In genomic region chr7:16221582-16222272, GRCm38 (mm10) we compare ENCODE assay signal across 8 mouse cellular contexts. TPM values are rescaled to one million over a fixed set of nuclear protein-coding genes. Genes with fewer than 3 reads are reported as not detected.
A peak's percentile ranks its signal among the peaks of the same experiment; 100 is the strongest.
DNase-seq lines count a peak whose midpoint lies in the region; ATAC-seq and TF ChIP-seq lines count a peak whose summit lies in the region.

TSS of gene Dhx34 (minus strand) at chr7:16222037.

- H3K4me3 ChIP-seq in ES-Bruce4 (ENCODE audit: low read depth, low read length) = peak within 1 kb of the TSS; percentile 80
- peak within 1 kb of the TSS; percentile 63 for H3K4me3 ChIP-seq in forebrain, embryonic 13.5 days
- H3K4me3 ChIP-seq in liver, postnatal 0 days (ENCODE audit: low read depth, low read length) = peak within 1 kb of the TSS; percentile 81
- H3K4me3 ChIP-seq in neural tube, embryonic 14.5 days (ENCODE audit: low read depth, low read length) = peak within 1 kb of the TSS; percentile 57

- DNase-seq in heart, postnatal 10 days = peak; percentile 96 to 97
- peak; percentile 93 for DNase-seq in large intestine, adult 2 months (ENCODE audit: low read depth, low spot score)
- DNase-seq in liver, postnatal 0 days = peak; percentile 97
- peak; percentile 97 for DNase-seq in testis, postnatal 10 days (ENCODE audit: low spot score)

- H3K36me3 ChIP-seq in ES-Bruce4 (ENCODE audit: control insufficient read depth, insufficient read depth, low read length, poor library complexity, severe bottlenecking) = no peaks in the 10 kb centered on the region
- H3K36me3 ChIP-seq in forebrain, embryonic 13.5 days (ENCODE audit: poor library complexity, severe bottlenecking) = peaks cover 20% of the 10 kb centered on the region
- H3K36me3 ChIP-seq in liver, postnatal 0 days (replicated peaks; ENCODE audit: insufficient read depth, low read length) = no peaks in the 10 kb centered on the region; the same call in 1 of the 2 replicates
- H3K36me3 ChIP-seq in neural tube, embryonic 14.5 days (ENCODE audit: control insufficient read depth, insufficient read depth, low read length) = no peaks in the 10 kb centered on the region

- under 1% methylated on average over 34 of the region's 34 CpGs for WGBS in forebrain, embryonic 13.5 days
- 1% methylated on average over 34 of the region's 34 CpGs for WGBS in large intestine, adult 2 months
- WGBS in liver, postnatal 0 days (ENCODE audit: insufficient replicate concordance) = under 1% methylated on average over 34 of the region's 34 CpGs
- WGBS in neural tube, embryonic 14.5 days = 2% methylated on average over 34 of the region's 34 CpGs

- intact Hi-C loops in heart, postnatal 10 days (cut with DNase I) = no loop called here

- peak; percentile 99 for ATAC-seq in cerebellum, adult (ENCODE audit: insufficient number of reproducible peaks, low FRiP score, low TSS enrichment)
- peak; percentile 98 for ATAC-seq in forebrain, embryonic 13.5 days
- ATAC-seq in liver, postnatal 0 days = peak; percentile 98
- peak; percentile 96 for ATAC-seq in neural tube, embryonic 14.5 days (ENCODE audit: low read depth)

- peak within 1 kb of the TSS; percentile 81 for H3K9ac ChIP-seq in ES-Bruce4 (ENCODE audit: low read depth, poor library complexity, severe bottlenecking)
- H3K9ac ChIP-seq in forebrain, embryonic 13.5 days = peak within 1 kb of the TSS; percentile 79
- peak within 1 kb of the TSS; percentile 85 for H3K9ac ChIP-seq in liver, postnatal 0 days (replicated peaks)
- peak within 1 kb of the TSS; percentile 55 for H3K9ac ChIP-seq in neural tube, embryonic 14.5 days (replicated peaks; ENCODE audit: low read depth, low read length)

- H3K27me3 ChIP-seq in ES-Bruce4 (ENCODE audit: control insufficient read depth, insufficient read depth, low read length, poor library complexity, severe bottlenecking) = no peaks in the 10 kb centered on the region
- H3K27me3 ChIP-seq in forebrain, embryonic 13.5 days = peaks cover 10% of the 10 kb centered on the region
- no peaks in the 10 kb centered on the region for H3K27me3 ChIP-seq in liver, postnatal 0 days (ENCODE audit: insufficient read depth, low read length)
- no peaks in the 10 kb centered on the region for H3K27me3 ChIP-seq in neural tube, embryonic 14.5 days (ENCODE audit: control insufficient read depth, insufficient read depth, low read length)

- H3K27ac ChIP-seq in ES-Bruce4 (ENCODE audit: insufficient read depth, low read length) = no peak within 1 kb of the TSS
- peak within 1 kb of the TSS; percentile 49 for H3K27ac ChIP-seq in forebrain, embryonic 13.5 days
- peak within 1 kb of the TSS; percentile 90 for H3K27ac ChIP-seq in liver, postnatal 0 days (ENCODE audit: low read depth)
- H3K27ac ChIP-seq in neural tube, embryonic 14.5 days (ENCODE audit: low read depth, low read length) = peak within 1 kb of the TSS; percentile 56

- H3K9me3 ChIP-seq in ES-Bruce4 (replicated peaks; ENCODE audit: control insufficient read depth, insufficient read depth, low read length, poor library complexity, severe bottlenecking) = no peaks in the 10 kb centered on the region
- no peaks in the 10 kb centered on the region for H3K9me3 ChIP-seq in forebrain, embryonic 13.5 days (replicated peaks)
- no peaks in the 10 kb centered on the region for H3K9me3 ChIP-seq in liver, postnatal 0 days (ENCODE audit: low read length)
- H3K9me3 ChIP-seq in neural tube, embryonic 14.5 days (ENCODE audit: control insufficient read depth, low read length) = no peaks in the 10 kb centered on the region

- H3K4me1 ChIP-seq in ES-Bruce4 (ENCODE audit: control insufficient read depth, insufficient read depth, low read length) = no peaks in the 10 kb centered on the region
- peaks cover 10% of the 10 kb centered on the region for H3K4me1 ChIP-seq in forebrain, embryonic 13.5 days
- H3K4me1 ChIP-seq in liver, postnatal 0 days (ENCODE audit: insufficient read depth) = peaks cover 12% of the 10 kb centered on the region
- peaks cover 7% of the 10 kb centered on the region; the same call in 1 of the 2 replicates for H3K4me1 ChIP-seq in neural tube, embryonic 14.5 days (ENCODE audit: control insufficient read depth, insufficient read depth, low read length)

- no peak for TF ChIP-seq EP300 in ES-Bruce4 (IDR thresholded peaks at IDR 0.05; ENCODE audit: insufficient read depth, low read depth, low read length)
- no peak for TF ChIP-seq EP300 in liver, postnatal 0 days (IDR thresholded peaks at IDR 0.05; ENCODE audit: low read depth)

- peak within 1 kb of the TSS; percentile 67 for H3K4me2 ChIP-seq in forebrain, embryonic 13.5 days
- H3K4me2 ChIP-seq in liver, postnatal 0 days (ENCODE audit: low read depth, low read length) = peak within 1 kb of the TSS; percentile 89
- H3K4me2 ChIP-seq in neural tube, embryonic 14.5 days (ENCODE audit: low read depth, low read length) = peak within 1 kb of the TSS; percentile 78

- peak; percentile 18 for TF ChIP-seq POLR2A in ES-Bruce4 (IDR thresholded peaks at IDR 0.05; ENCODE audit: insufficient read depth, low read length)

- peak; percentile 63 for TF ChIP-seq CTCF in ES-Bruce4 (IDR thresholded peaks at IDR 0.05; ENCODE audit: low read depth, low read length)
- peak; percentile 76 for TF ChIP-seq CTCF in liver, postnatal 0 days (IDR thresholded peaks at IDR 0.05; ENCODE audit: low read depth)

RNA-seq across cellular contexts. Expression of gene Dhx34, which starts in this region (rescaled TPM):
- 9.7 and 11.6 TPM in 2 replicates for polyA plus RNA-seq in ES-Bruce4 (2011; ENCODE audit: insufficient read depth, insufficient read length, low read depth, missing spikeins)
- polyA plus RNA-seq in forebrain, embryonic 13.5 days (2015; fragmentation: Nextera tagmentation; extraction: Ambion mirVana) = 13.7 and 17.1 TPM in 2 replicates
- 1 to 10 TPM; 7.5 to 9.9 TPM for total RNA-seq in heart, postnatal 10 days (2021)
- 16.1 and 16.5 TPM in 2 replicates for polyA plus RNA-seq in large intestine, adult 2 months (2012; rRNA removed)
- polyA plus RNA-seq in liver, postnatal 0 days (2015; fragmentation: Nextera tagmentation; extraction: Ambion mirVana) = 3.6 and 3.9 TPM in 2 replicates
- polyA plus RNA-seq in neural tube, embryonic 14.5 days (2014; fragmentation: Nextera tagmentation; extraction: Ambion mirVana) = 6.8 and 8.6 TPM in 2 replicates
